Mouse (Mus musculus) heart, postnatal 0 days (tissue): ENCODE data around the gene Tmem251.

Source experiments
- CTCF ChIP-seq: IDR thresholded peaks from 2 replicates; pipeline ENCODE4 v1.5.1; 2016; ENCODE audit warnings: antibody characterized with exemption, control low read depth, low read depth
- EP300 ChIP-seq: IDR thresholded peaks from 2 replicates; pipeline ENCODE4 v1.6.1; 2016; ENCODE audit warnings: antibody characterized with exemption, low read depth

GRCm38 (mm10) chr12:102785593-102785985 is 42.0 kb downstream of the Tmem251 start:
- no peak for TF ChIP-seq CTCF
- TF ChIP-seq EP300: no peak
